ENCODE assay signal across 14 mouse cellular contexts in the genomic region with DNA sequence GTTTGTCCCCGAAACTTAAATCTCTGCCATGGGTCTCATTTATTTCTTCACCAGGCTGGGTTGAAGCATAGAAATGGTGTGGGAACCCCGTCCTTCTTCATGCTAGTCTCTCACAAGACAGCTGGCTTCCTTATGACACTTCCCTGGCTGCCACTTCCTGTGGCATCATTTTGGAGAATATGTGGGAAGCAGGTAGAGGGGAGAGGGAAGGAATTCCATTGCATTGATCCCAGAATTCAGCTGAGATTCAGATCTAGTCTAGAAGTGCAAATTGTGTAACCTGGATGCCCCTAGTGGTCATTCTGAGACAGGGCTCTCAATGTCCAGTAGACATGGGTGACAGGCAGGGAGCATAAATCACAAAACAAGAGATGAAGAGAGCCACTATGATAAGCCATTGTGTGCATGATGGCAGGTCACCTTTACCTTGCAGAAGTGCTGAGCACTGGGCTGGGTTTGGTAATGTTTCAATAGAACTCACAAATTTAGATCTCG.
DNase-seq lines count a peak whose midpoint lies in the region; ATAC-seq and TF ChIP-seq lines count a peak whose summit lies in the region.
"Had no signal": no experiment of that assay in that cellular context is flagged by ENCODE, and none has a peak within 500 bp of the region (broad histone marks: within the 10 kb centered on the region; RNA-seq: fewer than 3 reads in every experiment).

No protein-coding gene starts in this region.

- no peak for TF ChIP-seq EP300 in liver, embryonic 14.5 days (IDR thresholded peaks at IDR 0.05; ENCODE audit: low read depth)

- no peak for TF ChIP-seq POLR2A in cortical plate, adult 2 months (IDR thresholded peaks at IDR 0.05; ENCODE audit: extremely low read depth, insufficient read depth, low read length)

- no peak overlapping the region for H3K27ac ChIP-seq in gastrocnemius, adult 2 months
- no peak overlapping the region for H3K27ac ChIP-seq in liver, embryonic 14.5 days
- H3K27ac ChIP-seq in liver, embryonic 12.5 days = no peak overlapping the region
- H3K27ac ChIP-seq in cortical plate, adult 2 months (ENCODE audit: insufficient read depth, low read length) = no peak overlapping the region
- H3K27ac ChIP-seq: liver, embryonic 13.5 days had no signal

- H3K9ac ChIP-seq in liver, embryonic 14.5 days (replicated peaks) = no peak overlapping the region
- no peak overlapping the region for H3K9ac ChIP-seq in liver, embryonic 12.5 days
- H3K9ac ChIP-seq: liver, embryonic 13.5 days had no signal

- intact Hi-C loops in gastrocnemius, adult 2 months (cut with DNase I) = no loop called here

- H3K4me3 ChIP-seq in gastrocnemius, adult 2 months = no peak overlapping the region
- H3K4me3 ChIP-seq in liver, embryonic 14.5 days (ENCODE audit: insufficient read depth in 1 of 2, low read depth in 2 of 2, low read length in 2 of 2) = no peak overlapping the region
- H3K4me3 ChIP-seq in liver, embryonic 12.5 days = no peak overlapping the region
- no peak overlapping the region for H3K4me3 ChIP-seq in cortical plate, adult 2 months (ENCODE audit: insufficient read depth, low read length)
- H3K4me3 ChIP-seq: liver, embryonic 13.5 days; myocyte had no signal

- no peaks in the 10 kb centered on the region for H3K27me3 ChIP-seq in liver, embryonic 14.5 days (ENCODE audit: control insufficient read depth, insufficient read depth, low read length)
- no peaks in the 10 kb centered on the region for H3K27me3 ChIP-seq in liver, embryonic 12.5 days (replicated peaks)
- H3K27me3 ChIP-seq: liver, embryonic 13.5 days had no signal

- H3K4me1 ChIP-seq in liver, embryonic 14.5 days (replicated peaks; ENCODE audit: control insufficient read depth in 2 of 2, insufficient read depth in 2 of 2, low read length in 1 of 2) = no peaks in the 10 kb centered on the region
- H3K4me1 ChIP-seq in liver, embryonic 12.5 days = no peaks in the 10 kb centered on the region
- no peaks in the 10 kb centered on the region for H3K4me1 ChIP-seq in cortical plate, adult 2 months (ENCODE audit: control insufficient read depth, insufficient read depth, low read length)
- H3K4me1 ChIP-seq: liver, embryonic 13.5 days had no signal

- no peak for ATAC-seq in liver, embryonic 14.5 days (ENCODE audit: insufficient read depth)
- ATAC-seq in liver, embryonic 12.5 days = no peak

- no peak for DNase-seq in gastrocnemius, adult 2 months
- DNase-seq in gastrocnemius, adult 18-20 months (ENCODE audit: low spot score) = no peak
- no peak for DNase-seq in liver, embryonic 14.5 days (ENCODE audit: low read depth in 3 of 3, low spot score in 3 of 3)
- DNase-seq in WW6 (ENCODE audit: low read depth, low spot score) = peak; percentile 4
- no peak for DNase-seq in gastrocnemius, postnatal 25 days
- DNase-seq in ovary, adult 18-20 months (ENCODE audit: low spot score) = no peak
- DNase-seq: adrenal gland, postnatal 25 days; heart, postnatal 14 days; layer of hippocampus, adult 9-11 months; liver, embryonic 13.5 days; right cerebral cortex, postnatal 14 days had no signal

- 65% methylated on average over 3 of the region's 3 CpGs for WGBS in liver, embryonic 14.5 days (ENCODE audit: insufficient replicate concordance)
- WGBS in liver, embryonic 12.5 days (ENCODE audit: insufficient replicate concordance) = 60% methylated on average over 3 of the region's 3 CpGs

- TF ChIP-seq CTCF in gastrocnemius, adult 2 months (IDR thresholded peaks at IDR 0.05) = peak; percentile 50
- peak; percentile 49 for TF ChIP-seq CTCF in liver, embryonic 14.5 days (IDR thresholded peaks at IDR 0.05; ENCODE audit: low read depth)
- TF ChIP-seq CTCF in cortical plate, adult 2 months (IDR thresholded peaks at IDR 0.05; ENCODE audit: extremely low read depth, insufficient read depth, low read length) = peak; percentile 39; the same call in 1 of the 2 replicates

- no peaks in the 10 kb centered on the region for H3K9me3 ChIP-seq in liver, embryonic 14.5 days (ENCODE audit: control insufficient read depth, low read length)
- H3K9me3 ChIP-seq in liver, embryonic 12.5 days (replicated peaks) = no peaks in the 10 kb centered on the region
- H3K9me3 ChIP-seq: liver, embryonic 13.5 days had no signal

- H3K36me3 ChIP-seq in liver, embryonic 14.5 days (replicated peaks; ENCODE audit: control insufficient read depth, insufficient read depth, low read depth) = no peaks in the 10 kb centered on the region
- H3K36me3 ChIP-seq in liver, embryonic 12.5 days = no peaks in the 10 kb centered on the region
- H3K36me3 ChIP-seq: liver, embryonic 13.5 days had no signal

- no peak overlapping the region for H3K4me2 ChIP-seq in liver, embryonic 14.5 days (ENCODE audit: low read depth)
- no peak overlapping the region for H3K4me2 ChIP-seq in liver, embryonic 12.5 days
- H3K4me2 ChIP-seq: liver, embryonic 13.5 days had no signal
